Mouse (Mus musculus) lung, embryonic 15.5 days (tissue): ENCODE measurements around the gene Gpc1. TPM values are rescaled to one million over a fixed set of nuclear protein-coding genes. Genes with fewer than 3 reads are reported as not detected.
A peak's percentile ranks its signal among the peaks of the same experiment; 100 is the strongest.

Experiments
- ATAC-seq: fragments of 200-750 bp; cut with Nextera tagmentation; 2 replicates; pipeline ENCODE4 v1.8.0; 2017; ENCODE audit warnings: moderate number of reproducible peaks, borderline replicate concordance; ENCODE audit not compliant: low FRiP score, low TSS enrichment; ENCODE audit errors: extremely low read depth
- H3K27ac ChIP-seq: fragments of 300-500 bp; sonication (generic); 2 replicates; pipeline ENCODE4 v1.5.1; 2015; ENCODE audit warnings: moderate library complexity, mild to moderate bottlenecking, inconsistent platforms
- H3K27me3 ChIP-seq: fragments of 300-500 bp; sonication (generic); 2 replicates; pipeline ENCODE4 v1.6.1; 2015; ENCODE audit warnings: inconsistent platforms
- H3K36me3 ChIP-seq: fragments of 300-500 bp; sonication (generic); 2 replicates; pipeline ENCODE4 v1.6.1; 2015; ENCODE audit warnings: inconsistent platforms
- H3K4me1 ChIP-seq: fragments of 300-500 bp; sonication (generic); 2 replicates; pipeline ENCODE4 v1.6.1; 2015; ENCODE audit warnings: inconsistent platforms
- H3K4me2 ChIP-seq: fragments of 300-500 bp; sonication (generic); 2 replicates; pipeline ENCODE4 v1.6.1; 2015; ENCODE audit warnings: inconsistent platforms, mild to moderate bottlenecking, moderate library complexity
- H3K4me3 ChIP-seq: fragments of 300-500 bp; sonication (generic); 2 replicates; pipeline ENCODE4 v1.5.1; 2015; ENCODE audit warnings: mild to moderate bottlenecking, inconsistent platforms
- H3K9ac ChIP-seq: fragments of 300-500 bp; sonication (generic); 2 replicates; pipeline ENCODE4 v1.6.1; 2015; ENCODE audit warnings: inconsistent platforms
- H3K9me3 ChIP-seq: fragments of 300-500 bp; sonication (generic); 2 replicates; pipeline ENCODE4 v1.6.1; 2016; ENCODE audit warnings: inconsistent platforms
- WGBS: fragments of 180-500 bp; shearing (Covaris S2); methylation state at CpG from one replicate; pipeline ENCODE4 v1.1.7; 2015; 5-methylcytosine and 5-hydroxymethylcytosine counted together
- microRNA counts: library from miRNA; unstranded; fragments of <30 nt; microRNA quantifications from one replicate; lab custom pipeline; 2016
- microRNA-seq: library from miRNA; unstranded; fragments of <30 nt; microRNA quantifications from one replicate; pipeline ENCODE4, GENCODE M21; 2016
- polyA plus RNA-seq: library from polyadenylated mRNA; unstranded; fragments of >200 nt; fragmentation: Nextera tagmentation; extraction: Ambion mirVana; gene quantifications from 2 replicates; pipeline ENCODE4 v1.2.1, GENCODE M21; 2015

The Gpc1 gene
- polyA plus RNA-seq, 1 experiment from 2014 or later: 34.2 TPM

DNA sequence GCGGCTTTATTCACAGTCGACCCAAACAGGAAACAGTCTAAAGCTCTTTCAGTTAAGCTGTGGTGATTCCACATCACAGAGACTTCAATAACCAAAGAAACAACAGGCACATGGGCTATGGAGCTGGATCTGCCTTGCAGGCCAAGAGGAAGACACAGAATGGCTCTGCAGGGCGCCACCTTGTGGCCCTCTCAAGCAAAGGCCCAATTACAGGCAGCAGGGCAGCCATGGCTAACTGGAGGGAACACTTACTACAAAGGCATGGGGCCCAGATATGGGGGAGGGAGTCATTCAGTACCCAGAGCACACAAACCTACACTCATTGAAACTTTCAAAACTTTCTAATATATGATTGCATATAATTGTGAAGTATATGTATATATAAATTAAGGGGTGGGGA, 63.6 kb downstream of the Gpc1 start:
- no peak overlapping the region for H3K27ac ChIP-seq
- H3K36me3 ChIP-seq: no peaks in the 10 kb centered on the region
- H3K4me3 ChIP-seq: no peak overlapping the region
- peaks cover 8% of the 10 kb centered on the region; the same call in 1 of the 2 replicates for H3K27me3 ChIP-seq
- ATAC-seq: no peak
- WGBS: 9% methylated on average over 3 of the region's 3 CpGs
- no peak overlapping the region for H3K9ac ChIP-seq
- no peaks in the 10 kb centered on the region for H3K4me1 ChIP-seq
- no peaks in the 10 kb centered on the region for H3K9me3 ChIP-seq
- no peak overlapping the region for H3K4me2 ChIP-seq

DNA sequence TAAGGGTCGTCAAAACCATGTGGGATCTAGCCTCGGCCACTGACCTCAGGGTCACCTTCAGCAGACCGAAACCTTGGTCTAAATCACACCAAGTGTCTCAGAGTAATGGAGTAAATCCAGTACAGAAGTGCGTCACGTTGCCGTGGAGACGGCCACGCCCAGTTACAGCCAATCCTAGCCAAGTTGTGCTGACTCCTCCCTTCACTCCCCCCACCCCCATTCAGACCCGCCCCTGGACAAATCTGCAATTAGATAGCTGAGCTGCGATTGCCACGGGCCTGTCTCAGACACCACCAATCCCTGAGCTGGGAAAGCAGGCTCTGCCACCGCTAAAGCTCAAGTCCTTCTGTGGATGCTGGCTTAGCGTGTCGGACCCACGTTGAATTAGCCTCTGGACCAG, 71.3 kb downstream of the Gpc1 start, which contains the start of gene Ankmy1:
Gene Ankmy1, minus strand, starts transcription at position 121 of the 400 bp plus-strand sequence.
- Histone ChIP-seq H3K27ac (no peak within 1 kb of the TSS), H3K36me3 (no peaks in the 10 kb centered on the region), H3K9ac (no peak within 1 kb of the TSS), H3K27me3 (peaks cover 25% of the 10 kb centered on the region), H3K4me3 (peak within 1 kb of the TSS; percentile 21), H3K4me2 (peak within 1 kb of the TSS; percentile 53), H3K9me3 (no peaks in the 10 kb centered on the region), H3K4me1 (peaks cover 18% of the 10 kb centered on the region)
- ATAC-seq: peak; percentile 49; the same call in 1 of the 2 replicates
- WGBS: under 1% methylated on average over 15 of the region's 15 CpGs

DNA sequence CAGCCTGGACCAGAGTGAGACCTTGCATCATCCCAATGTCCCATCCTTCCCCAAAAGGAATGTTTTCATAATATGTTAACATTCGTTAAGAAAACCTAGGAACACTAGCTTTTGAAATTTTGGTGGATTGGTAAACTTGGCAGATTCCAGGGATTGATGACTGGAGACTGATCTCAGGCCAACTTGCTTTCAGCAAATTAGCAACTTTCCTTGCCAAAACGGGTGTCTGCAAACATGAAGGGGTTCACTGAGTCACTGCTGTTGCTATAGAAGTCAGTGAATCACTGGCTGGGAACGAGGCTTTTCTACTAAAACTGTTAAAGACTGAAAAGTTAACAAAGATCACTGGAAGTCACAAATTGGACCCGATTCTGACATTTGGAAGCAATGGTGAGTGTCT, 72.2 kb downstream of the Gpc1 start:
- ATAC-seq: no peak
- H3K9ac ChIP-seq: no peak overlapping the region
- 59% methylated on average over 4 of the region's 4 CpGs for WGBS

DNA sequence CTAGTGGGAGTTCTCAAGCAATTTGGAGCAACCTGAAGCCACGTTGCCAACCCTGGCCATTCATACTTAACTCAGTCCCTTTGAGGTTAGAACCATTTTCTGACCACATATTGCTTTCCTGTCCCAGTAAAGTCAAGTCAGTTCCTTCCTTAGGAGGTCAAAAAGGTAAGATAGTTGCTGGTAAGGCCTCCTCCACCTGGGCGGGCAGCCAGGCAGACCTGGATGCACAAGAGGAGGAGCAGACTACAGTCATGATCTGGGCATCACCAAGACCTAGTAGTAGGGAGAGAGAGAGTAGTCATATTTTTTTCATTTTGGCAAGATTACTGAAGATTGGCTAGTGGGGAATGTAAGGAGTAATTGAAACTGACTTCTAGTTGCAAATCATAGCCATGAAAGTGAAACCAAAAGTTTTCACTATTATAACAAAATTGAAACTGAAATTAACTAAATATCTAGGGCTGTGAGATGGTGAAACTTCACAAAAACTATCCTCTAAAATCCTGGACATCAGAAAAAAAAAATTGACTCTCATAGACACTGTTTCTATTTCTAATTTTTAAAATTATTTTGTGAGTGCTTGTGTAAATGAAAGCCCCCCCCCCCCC, 74.4 kb downstream of the Gpc1 start:
- peaks cover 32% of the 10 kb centered on the region for H3K4me1 ChIP-seq
- no peaks in the 10 kb centered on the region for H3K9me3 ChIP-seq
- no peaks in the 10 kb centered on the region for H3K36me3 ChIP-seq
- WGBS: 92% methylated on average over 2 of the region's 2 CpGs
- no peak overlapping the region for H3K4me2 ChIP-seq
- no peak overlapping the region for H3K4me3 ChIP-seq
- H3K27me3 ChIP-seq: peaks cover 16% of the 10 kb centered on the region
- H3K27ac ChIP-seq: no peak overlapping the region
- ATAC-seq: no peak
- H3K9ac ChIP-seq: no peak overlapping the region

More for the DNA sequence above, 72.2 kb downstream of the Gpc1 start:
- Histone ChIP-seq H3K4me2 (no peak overlapping the region), H3K4me3 (no peak overlapping the region), H3K27ac (no peak overlapping the region), H3K9me3 (no peaks in the 10 kb centered on the region), H3K27me3 (peaks cover 25% of the 10 kb centered on the region), H3K4me1 (peaks cover 22% of the 10 kb centered on the region), H3K36me3 (no peaks in the 10 kb centered on the region)

DNA sequence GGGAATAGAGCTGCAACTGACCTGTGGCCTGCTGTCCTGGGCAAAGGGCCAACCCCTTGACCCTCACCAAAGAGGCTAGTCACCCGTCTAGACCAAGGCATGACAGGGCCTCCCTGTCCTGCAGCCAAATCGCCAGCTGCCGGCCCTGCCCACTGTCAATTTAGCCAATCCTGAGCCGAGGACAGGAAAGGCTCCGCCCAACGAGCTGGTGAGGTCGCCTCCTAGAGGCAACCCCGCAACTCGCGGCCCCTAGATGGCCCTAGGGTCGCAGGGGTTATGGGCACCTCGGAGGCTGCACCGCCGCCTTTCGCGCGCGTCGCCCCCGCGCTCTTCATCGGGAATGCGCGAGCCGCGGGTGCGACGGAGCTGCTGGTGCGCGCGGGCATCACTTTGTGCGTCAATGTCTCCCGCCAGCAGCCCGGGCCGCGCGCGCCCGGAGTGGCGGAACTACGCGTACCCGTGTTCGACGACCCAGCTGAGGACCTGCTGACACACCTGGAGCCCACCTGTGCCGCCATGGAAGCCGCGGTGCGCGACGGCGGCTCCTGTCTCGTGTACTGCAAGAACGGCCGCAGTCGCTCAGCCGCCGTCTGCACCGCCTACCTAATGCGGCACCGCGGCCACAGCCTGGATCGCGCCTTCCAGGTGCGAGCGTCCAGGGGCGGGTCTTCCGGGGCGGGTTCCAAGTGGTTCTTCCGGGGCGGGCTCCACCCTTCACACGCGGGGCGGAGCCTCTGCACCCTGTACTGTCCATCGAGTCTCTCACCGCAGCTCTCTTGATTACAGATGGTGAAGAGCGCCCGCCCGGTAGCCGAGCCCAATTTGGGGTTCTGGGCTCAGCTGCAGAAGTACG, 75.6 kb downstream of the Gpc1 start, which contains the start of gene Dusp28:
Gene Dusp28, plus strand, starts transcription at position 203 of the 853 bp plus-strand sequence.
- Histone ChIP-seq H3K4me1 (peaks cover 39% of the 10 kb centered on the region), H3K27ac (peak within 1 kb of the TSS; percentile 87), H3K9ac (peak within 1 kb of the TSS; percentile 55), H3K4me3 (peak within 1 kb of the TSS; percentile 55), H3K4me2 (peak within 1 kb of the TSS; percentile 74), H3K36me3 (no peaks in the 10 kb centered on the region), H3K9me3 (no peaks in the 10 kb centered on the region), H3K27me3 (peaks cover 4% of the 10 kb centered on the region; the same call in 1 of the 2 replicates)
- WGBS: under 1% methylated on average over 81 of the region's 81 CpGs
- ATAC-seq: peak; percentile 91

DNA sequence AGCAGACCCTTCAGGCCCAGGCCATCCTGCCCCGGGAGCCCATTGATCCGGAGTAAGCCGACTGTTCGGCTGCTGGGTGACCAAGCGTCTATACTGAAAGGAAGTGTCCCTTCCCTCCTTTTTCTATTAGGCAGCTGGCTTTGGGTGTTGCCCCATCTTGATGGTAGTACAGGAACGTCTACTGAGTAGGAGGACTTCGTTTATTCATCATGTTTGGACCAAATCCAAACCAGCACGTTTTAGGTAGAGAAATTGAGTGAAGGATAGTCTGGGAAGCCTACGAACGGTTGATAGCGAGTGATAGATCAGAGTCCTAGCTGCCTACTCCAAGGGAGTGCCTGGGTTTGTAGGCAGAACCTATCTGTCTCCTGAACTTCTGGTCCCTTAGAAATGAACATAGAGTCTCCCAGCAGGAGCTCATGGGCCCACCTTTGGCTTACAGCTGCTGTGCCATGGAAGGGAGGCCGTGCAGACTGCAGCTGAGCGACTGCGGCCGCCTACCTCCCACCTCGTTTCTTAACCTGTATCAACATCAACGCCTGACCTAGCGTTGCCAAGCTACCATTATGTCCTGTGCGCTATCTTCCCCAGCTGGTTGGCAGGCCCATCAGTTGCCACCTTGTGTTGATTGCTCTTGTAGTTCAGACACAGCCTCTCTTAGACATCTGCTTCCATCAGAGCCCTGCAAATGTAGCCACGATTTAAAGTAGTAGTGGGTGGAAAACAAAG, 76.4 kb downstream of the Gpc1 start:
- peak overlapping the region; percentile 87 for H3K27ac ChIP-seq
- H3K4me1 ChIP-seq: peaks cover 41% of the 10 kb centered on the region
- no peaks in the 10 kb centered on the region for H3K36me3 ChIP-seq
- H3K4me3 ChIP-seq: peak overlapping the region; percentile 55
- no peaks in the 10 kb centered on the region for H3K9me3 ChIP-seq
- peak overlapping the region; percentile 55 for H3K9ac ChIP-seq
- H3K27me3 ChIP-seq: no peaks in the 10 kb centered on the region
- WGBS: 37% methylated on average over 20 of the region's 20 CpGs
- H3K4me2 ChIP-seq: peak overlapping the region; percentile 74
- no peak for ATAC-seq

DNA sequence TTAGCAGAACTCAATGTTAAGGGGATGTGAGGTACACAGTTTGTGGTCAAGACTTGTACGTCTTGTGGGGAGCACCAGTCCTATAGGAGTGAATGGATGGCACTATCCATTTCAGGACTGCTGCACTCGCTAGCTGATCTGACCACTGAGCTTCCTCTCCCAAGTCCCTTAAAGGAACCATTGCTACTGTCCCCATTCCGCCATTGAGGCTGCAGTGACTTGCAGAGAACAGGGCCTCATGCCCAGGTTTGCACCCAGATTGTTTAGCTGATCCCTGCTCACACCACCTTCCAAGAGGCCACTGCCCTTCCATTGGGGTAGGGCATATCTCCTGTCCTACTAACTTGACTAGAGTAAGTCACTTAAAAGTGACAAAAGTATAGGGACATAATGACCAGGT, 77.2 kb downstream of the Gpc1 start:
- Histone ChIP-seq H3K4me1 (peaks cover 35% of the 10 kb centered on the region), H3K9ac (no peak overlapping the region), H3K36me3 (no peaks in the 10 kb centered on the region), H3K4me2 (no peak overlapping the region), H3K9me3 (no peaks in the 10 kb centered on the region), H3K27ac (no peak overlapping the region), H3K4me3 (no peak overlapping the region), H3K27me3 (no peaks in the 10 kb centered on the region)
- no peak for ATAC-seq
- WGBS: 94% methylated on average over 3 of the region's 3 CpGs

DNA sequence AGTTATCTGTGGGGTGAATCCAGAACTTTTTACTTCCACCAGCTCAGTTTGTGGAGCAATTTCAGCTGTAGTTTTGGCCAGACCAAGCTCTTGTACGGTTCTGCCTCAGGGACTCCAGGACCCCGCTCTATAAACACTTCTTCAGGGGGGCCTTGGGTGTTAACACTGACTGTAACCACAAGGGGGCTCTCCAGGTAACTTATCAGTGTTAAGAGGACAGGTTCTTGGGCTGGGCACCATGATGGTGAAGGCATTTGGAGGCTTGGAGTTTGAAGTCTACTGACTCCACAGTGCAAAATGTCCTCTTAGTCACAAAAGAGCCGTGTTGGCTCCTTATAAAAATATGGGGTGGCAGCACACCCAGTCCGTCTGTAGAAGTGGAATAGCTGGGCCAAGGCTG, 77.6 kb downstream of the Gpc1 start:
- WGBS: 67% methylated on average over 4 of the region's 4 CpGs
- Histone ChIP-seq H3K27ac (no peak overlapping the region), H3K9ac (no peak overlapping the region), H3K4me3 (no peak overlapping the region), H3K36me3 (no peaks in the 10 kb centered on the region; the same call in 1 of the 2 replicates), H3K9me3 (no peaks in the 10 kb centered on the region), H3K4me1 (peaks cover 35% of the 10 kb centered on the region), H3K27me3 (no peaks in the 10 kb centered on the region), H3K4me2 (no peak overlapping the region)
- ATAC-seq: no peak

MicroRNAs within 50 kb of the gene (microRNA counts, 519-probe panel; counts per million panel counts)
- microRNA mmu-miR-149 (lab: Ali Mortazavi, UCI): 2,320 counts per million, percentile 35 among the panel's probes with 10 or more counts

Small RNA genes lying within 50 kb of the gene (microRNA-seq; reads per million reads assigned to microRNA genes)
- 2,726 reads per million, percentile 85 among the genes with 10 or more reads in this experiment for gene Mir149

Other genes with a start within 250 kb of the Gpc1 start
- gene Olfr1412, start 245.9 kb upstream of the Gpc1 start, polyA plus RNA-seq: not detected in 2 replicates
- not detected in 2 replicates for gene Olfr1411, start 237.2 kb upstream of the Gpc1 start, polyA plus RNA-seq
- gene Olfr1410, start 225.9 kb upstream of the Gpc1 start, polyA plus RNA-seq: not detected in 2 replicates
- gene Olfr12, start 213.9 kb upstream of the Gpc1 start, polyA plus RNA-seq: not detected in 2 replicates
- gene Cops9, start 189.7 kb upstream of the Gpc1 start, polyA plus RNA-seq: 354 and 385 TPM in 2 replicates
- gene Otos, start 182.8 kb upstream of the Gpc1 start, polyA plus RNA-seq: 0.31 TPM in 1 of 2 replicates, not detected in the other
- gene Ankmy1, start 71.3 kb downstream of the Gpc1 start, polyA plus RNA-seq: 0.27 and 0.43 TPM in 2 replicates
- gene Dusp28, start 75.3 kb downstream of the Gpc1 start, polyA plus RNA-seq: 9.9 and 11.5 TPM in 2 replicates
- gene Rnpepl1, start 79.1 kb downstream of the Gpc1 start, polyA plus RNA-seq: 41.9 and 43.0 TPM in 2 replicates
- gene Capn10, start 102.7 kb downstream of the Gpc1 start, polyA plus RNA-seq: 27.7 and 30.4 TPM in 2 replicates
- 0.36 and 0.62 TPM in 2 replicates for gene Gpr35, start 119.2 kb downstream of the Gpc1 start, polyA plus RNA-seq
- not detected in 2 replicates for gene Aqp12, start 174.7 kb downstream of the Gpc1 start, polyA plus RNA-seq